Mouse (Mus musculus): ENCODE measurements around the gene Xpc. TPM values are rescaled to one million over a fixed set of nuclear protein-coding genes. Genes with fewer than 3 reads are reported as not detected.

The Xpc gene
- polyA plus RNA-seq (2015; fragmentation: Illumina TruSeq; extraction: RNeasy Lipid Tissue Mini Kit (QIAGEN cat#74804); ENCODE audit: insufficient read depth, low read depth, low replicate concordance), result 3.8 TPM

DNA sequence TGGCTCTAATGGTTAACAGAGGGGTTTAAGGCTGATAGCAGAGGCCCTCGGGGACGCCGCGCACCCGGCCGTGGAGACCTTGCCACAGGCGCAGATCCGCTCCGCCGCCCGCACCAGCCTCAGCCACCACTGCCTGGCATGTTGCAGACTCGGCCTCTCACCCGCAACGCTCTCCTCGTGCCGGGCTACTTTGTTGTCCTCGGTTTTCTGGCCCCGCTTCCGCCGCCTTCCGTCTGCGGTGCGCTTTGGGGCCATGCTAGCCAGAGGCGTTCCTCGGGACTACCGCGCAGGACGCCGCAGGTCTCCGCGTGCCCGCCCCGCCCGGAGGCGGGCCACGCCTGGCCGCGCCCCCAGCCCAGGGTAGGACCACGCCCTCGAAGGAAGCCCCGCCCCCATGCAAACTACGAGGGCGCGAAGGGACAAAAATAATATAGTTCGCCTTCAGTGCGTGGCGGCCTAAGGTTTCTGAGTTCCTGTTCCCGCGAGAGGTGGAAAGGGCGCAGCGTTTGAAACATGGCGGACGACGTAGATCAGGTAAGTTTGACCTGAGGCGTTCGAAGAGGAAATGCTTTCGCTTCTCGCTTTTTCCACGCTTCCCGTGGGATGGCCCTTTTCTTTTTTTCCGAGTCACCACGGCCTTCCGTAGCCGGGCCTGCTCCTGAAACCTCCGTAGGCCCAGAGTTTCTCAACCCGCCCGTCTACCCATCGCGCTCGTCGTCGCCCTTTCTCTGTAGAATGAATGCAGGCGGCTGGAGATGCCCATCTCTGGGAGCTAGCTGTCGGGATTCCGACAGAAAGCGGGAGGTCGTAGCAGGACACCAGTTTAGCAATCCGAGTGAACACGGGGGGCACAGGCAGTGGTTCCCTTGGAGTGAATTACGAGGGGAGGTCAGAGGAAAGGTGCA lies at the start of gene Xpc, which contains the start of gene Lsm3:
Gene Xpc (minus strand): TSS at position 344 of the 905 bp plus-strand sequence.
Gene Lsm3 (plus strand): TSS at position 384 of the 905 bp plus-strand sequence.

DNA sequence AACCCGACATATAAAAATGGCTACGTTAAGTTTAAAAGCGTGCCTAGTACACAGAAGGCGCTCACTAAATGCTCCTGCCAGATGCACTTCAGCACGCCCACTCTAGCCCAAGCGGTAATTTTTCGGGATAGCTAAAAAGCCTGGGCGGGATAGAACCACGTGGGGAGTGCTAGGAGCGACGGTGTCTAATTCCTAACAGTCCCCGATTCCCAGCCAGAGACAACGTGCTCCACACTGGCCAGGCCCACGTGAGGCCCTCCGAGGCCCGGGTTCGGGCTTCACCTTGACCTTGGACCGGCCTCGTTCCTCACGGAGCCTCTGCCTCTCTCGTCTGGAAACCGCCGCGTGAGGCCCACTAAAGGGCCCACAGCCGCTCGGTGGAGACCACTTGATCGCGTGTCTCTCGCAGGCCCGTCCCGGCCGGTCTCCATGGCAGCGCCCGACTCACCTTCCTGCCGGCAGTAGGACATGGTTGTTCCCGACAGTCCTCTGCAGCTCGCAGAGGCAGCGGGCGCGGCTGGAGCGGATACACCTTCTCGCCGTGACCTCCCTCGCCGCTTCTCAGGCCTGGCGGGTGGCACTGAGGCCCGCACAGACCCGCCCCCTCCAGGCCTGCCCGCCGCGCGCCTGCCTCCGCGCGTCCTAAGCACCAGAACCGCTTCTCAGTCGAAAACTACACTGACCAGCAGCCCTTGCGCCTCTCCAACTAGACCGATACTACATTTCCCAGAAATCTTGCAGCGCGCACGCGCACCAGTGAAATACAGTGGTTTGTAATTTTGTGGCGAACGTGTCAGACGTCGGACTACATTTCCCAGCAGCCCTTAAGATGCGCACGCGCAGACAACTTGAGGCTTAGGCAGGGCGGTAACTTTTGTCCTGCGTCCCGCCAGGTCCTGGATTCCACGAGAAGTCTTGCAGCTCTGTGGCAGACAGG lies 42.6 kb downstream of the Xpc start, which contains the start of the genes Chchd4 and Tmem43:
Gene Chchd4 (minus strand): TSS at position 679 of the 937 bp plus-strand sequence.
Gene Tmem43 (plus strand): TSS at position 836 of the 937 bp plus-strand sequence.

Other genes with a start within 250 kb of the Xpc start
- gene Wnt7a, start 104.5 kb downstream of the Xpc start, polyA plus RNA-seq (2015; fragmentation: Illumina TruSeq; extraction: RNeasy Lipid Tissue Mini Kit (QIAGEN cat#74804); ENCODE audit: insufficient read depth, low read depth, low replicate concordance), result not detected
- gene Chchd4, start 42.3 kb downstream of the Xpc start, polyA plus RNA-seq (2015; fragmentation: Illumina TruSeq; extraction: RNeasy Lipid Tissue Mini Kit (QIAGEN cat#74804); ENCODE audit: insufficient read depth, low read depth, low replicate concordance), result 2.2 TPM
- gene Tmem43, start 42.2 kb downstream of the Xpc start, polyA plus RNA-seq (2015; fragmentation: Illumina TruSeq; extraction: RNeasy Lipid Tissue Mini Kit (QIAGEN cat#74804); ENCODE audit: insufficient read depth, low read depth, low replicate concordance), result 13.2 TPM
- 8.8 TPM for gene Lsm3, start within 50 bp of the Xpc start, polyA plus RNA-seq (2015; fragmentation: Illumina TruSeq; extraction: RNeasy Lipid Tissue Mini Kit (QIAGEN cat#74804); ENCODE audit: insufficient read depth, low read depth, low replicate concordance)
- gene Slc6a6, start 168.2 kb upstream of the Xpc start, polyA plus RNA-seq (2015; fragmentation: Illumina TruSeq; extraction: RNeasy Lipid Tissue Mini Kit (QIAGEN cat#74804); ENCODE audit: insufficient read depth, low read depth, low replicate concordance), result 20.3 TPM

Measured in pancreas, adult 10 weeks (tissue).